Mouse (Mus musculus): Measurements from ENCODE around the gene Slc35c1. TPM values are rescaled to one million over a fixed set of nuclear protein-coding genes. Genes with fewer than 3 reads are reported as not detected.

Slc35c1 gene
- total RNA-seq, 4 experiments from 2014 or later = 15.3 to 18.1 (median 16.3) TPM

- DNase-seq (ENCODE audit: low spot score in 2 of 2) = no peak
Observed at GRCm38 (mm10) chr2:92405687-92406086, 54.7 kb downstream of the Slc35c1 start.

- no peak for DNase-seq (ENCODE audit: low spot score in 2 of 2)
Observed at GRCm38 (mm10) chr2:92404737-92405136, 55.6 kb downstream of the Slc35c1 start.

- DNase-seq (ENCODE audit: low spot score in 2 of 2) = no peak
Observed at GRCm38 (mm10) chr2:92403776-92404319, 56.5 kb downstream of the Slc35c1 start.

Other genes with a start within 250 kb of the Slc35c1 start
- gene Pex16, start 85.9 kb downstream of the Slc35c1 start, total RNA-seq (2022) = 10 to 100 TPM; 31.7 to 33.7 (median 32.7) TPM
- gene Large2, start 85.7 kb downstream of the Slc35c1 start, total RNA-seq (2022) = 1 to 10 TPM in 2 of 4 experiments, under 1 TPM in 2; 0.50 to 1.5 (median 0.85) TPM
- gene 1700029I15Rik, start 78.0 kb downstream of the Slc35c1 start, total RNA-seq (2022) = 1 to 10 TPM; 2.1 to 4.8 (median 3.4) TPM
- 100 to 1,000 TPM; 328 to 363 (median 345) TPM for gene Mapk8ip1, start 59.3 kb downstream of the Slc35c1 start, total RNA-seq (2022)
- 100 to 1,000 TPM; 121 to 130 (median 128) TPM for gene Cry2, start 26.5 kb downstream of the Slc35c1 start, total RNA-seq (2022)
- gene Chst1, start 139.2 kb upstream of the Slc35c1 start, total RNA-seq (2022) = 100 to 1,000 TPM; 222 to 247 (median 229) TPM